Mouse (Mus musculus) right cerebral cortex, adult 18-20 months (tissue): ENCODE results near the gene Arl6.

Experiments
- DNase-seq: peaks from one replicate; pipeline ENCODE4 v3.0.0; 2022; ENCODE audit warnings: mixed read lengths

The Arl6 gene

DNA sequence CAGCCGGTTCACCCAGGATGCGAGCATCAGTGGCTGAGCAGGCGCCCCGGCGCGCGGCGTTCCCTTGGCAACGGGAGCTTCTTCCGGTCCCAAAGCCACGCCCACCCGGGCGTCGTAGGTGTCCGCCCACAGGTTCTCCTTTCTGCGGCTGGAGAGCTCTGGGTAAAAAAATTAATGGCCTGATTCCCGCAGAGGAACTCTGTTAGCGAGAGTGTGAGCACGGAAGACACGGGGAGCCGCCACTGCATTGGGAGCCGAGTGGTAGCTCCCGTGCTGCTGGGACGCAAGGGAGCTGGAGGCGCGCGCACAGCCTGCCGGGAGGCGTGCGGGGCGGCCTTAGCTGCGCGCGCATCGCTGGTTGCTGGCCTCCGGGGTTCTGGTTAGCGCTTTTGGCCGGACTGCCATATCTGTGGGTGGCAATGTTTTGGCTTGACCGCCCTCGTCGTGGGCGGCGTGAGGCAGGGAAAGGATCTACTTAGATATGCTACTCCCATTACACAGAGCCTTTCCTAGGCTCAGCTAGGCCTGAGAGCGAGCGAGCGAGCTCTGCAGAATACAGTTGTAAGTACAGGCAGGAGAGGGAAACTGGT lies at the start of gene Arl6:
Arl6 (minus strand) TSS at position 290 of the 590 bp plus-strand sequence.
- DNase-seq = peak; percentile 96

DNA sequence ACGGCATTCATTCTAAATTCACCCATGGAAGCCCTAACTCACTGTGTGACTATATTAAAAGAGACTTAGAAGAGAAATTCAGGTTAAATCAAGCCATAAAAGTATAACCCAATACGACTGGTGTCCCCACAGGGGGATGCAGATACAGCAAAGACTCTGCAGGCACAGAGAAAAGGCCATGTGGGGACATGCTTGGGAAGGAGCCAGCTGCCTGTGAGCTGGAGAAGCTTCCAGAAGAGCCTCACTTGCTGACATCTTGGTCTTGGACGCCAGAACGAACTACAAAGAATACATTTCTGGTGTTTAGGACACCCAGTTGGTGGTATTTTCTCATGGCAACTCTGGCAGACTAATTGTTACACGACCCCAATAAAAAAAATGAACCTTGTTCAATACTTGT lies 45.9 kb upstream of the Arl6 start:
- no peak for DNase-seq

DNA sequence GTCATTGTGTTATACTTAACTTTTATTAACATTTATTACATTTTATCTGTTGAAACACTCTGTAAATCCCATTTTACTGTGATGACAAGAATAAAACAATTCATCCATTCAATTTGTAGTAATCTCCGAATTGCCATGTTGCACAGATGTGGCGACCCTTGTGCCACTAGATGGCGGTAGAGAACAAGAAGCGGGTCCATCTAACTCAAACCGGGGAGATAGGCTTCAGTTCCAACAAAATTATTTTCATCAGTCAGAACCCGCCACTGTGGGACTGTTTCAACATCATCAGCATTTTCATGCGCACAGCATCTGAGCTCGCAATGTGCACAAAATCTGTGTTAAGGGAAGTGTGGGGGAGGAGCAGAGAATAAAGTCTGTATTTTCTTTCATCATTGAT lies 44.2 kb upstream of the Arl6 start:
- DNase-seq = peak; percentile 76

DNA sequence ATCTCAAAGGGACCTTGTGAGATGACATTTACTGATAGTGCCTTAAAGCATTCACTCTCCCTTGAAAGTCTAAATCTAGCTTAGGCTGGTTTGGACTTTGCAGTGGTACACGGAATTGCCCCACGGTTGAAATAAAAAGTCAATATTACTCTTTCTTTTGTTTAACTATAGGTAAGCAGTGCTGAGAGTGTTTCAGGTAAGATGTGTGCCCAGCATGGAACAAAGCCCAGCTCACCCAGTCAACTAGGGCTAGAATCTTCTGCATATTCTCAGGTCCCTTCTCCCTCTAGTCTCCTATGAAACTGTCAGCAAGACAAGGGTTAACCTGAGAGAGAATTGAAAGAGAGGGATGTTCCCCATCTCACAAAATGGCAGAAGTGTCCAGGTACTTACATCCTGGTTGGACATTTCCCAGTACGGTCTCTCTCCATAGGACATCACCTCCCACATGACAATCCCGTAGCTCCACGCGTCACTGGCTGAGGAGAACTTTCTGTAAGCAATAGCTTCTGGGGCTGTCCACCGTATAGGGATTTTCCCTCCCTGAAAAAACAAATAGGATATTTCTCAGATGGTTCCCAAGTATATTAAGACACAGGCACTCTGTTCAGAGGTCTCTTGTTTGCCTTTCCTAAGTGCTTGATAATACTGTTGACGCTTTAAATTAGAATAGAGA lies 43.2 kb upstream of the Arl6 start:
- DNase-seq = no peak

DNA sequence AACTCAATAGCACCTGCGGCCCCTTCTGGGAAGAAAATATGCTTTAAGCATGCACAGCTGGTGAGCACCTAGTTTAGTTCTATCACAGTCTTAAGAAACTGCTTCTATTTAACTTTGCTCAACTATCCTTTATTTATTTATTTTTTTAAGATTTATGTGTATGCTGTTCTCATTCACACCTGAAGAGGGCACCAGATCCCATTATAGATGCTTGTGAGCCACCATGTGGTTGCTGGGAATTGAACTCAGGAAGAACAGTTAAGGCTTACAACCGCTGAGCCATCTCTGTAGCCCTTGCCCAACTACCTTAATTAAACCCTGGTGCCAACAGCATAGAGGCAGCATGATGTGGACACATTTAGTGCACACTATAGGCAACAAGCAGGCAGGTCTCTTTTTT lies 27.7 kb upstream of the Arl6 start:
- no peak for DNase-seq

DNA sequence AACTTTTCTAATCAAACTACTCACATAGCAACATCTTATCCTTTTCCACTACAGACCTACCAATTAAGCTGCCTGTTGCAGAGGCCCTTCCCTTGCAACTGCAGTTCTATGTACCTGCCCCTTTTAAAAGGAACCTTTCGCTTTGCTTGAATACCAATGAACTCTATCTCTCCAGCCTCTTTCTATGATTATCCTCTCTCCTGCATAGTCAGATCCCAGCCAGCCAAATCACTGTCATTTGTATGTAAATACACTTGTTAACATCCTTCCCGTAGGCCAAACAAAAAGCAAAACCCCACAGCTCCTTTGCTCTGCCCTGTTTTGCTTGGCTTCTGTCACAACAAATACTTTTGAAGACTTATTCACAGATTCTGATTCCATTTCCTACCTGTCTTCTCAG lies 4.6 kb upstream of the Arl6 start:
- no peak for DNase-seq

DNA sequence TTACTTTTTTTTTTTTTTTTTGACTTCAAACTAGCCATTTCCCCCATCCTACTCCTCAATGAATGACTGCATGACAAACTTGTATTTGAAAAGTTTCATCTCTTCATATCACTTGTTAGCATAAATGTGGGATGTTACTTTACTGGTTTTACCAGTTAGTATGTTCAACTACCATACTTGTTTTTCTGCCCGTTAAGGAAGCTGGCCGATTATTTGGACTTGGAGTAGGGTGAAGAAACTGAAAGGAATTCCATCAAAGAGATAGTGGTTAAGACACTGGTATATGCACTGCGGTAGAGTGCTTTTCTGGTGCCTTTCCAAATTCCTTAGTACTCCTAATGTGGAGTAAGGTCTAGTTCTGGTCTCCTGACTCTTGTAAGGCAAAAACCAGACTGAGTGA lies 794 bp upstream of the Arl6 start:
- no peak for DNase-seq

DNA sequence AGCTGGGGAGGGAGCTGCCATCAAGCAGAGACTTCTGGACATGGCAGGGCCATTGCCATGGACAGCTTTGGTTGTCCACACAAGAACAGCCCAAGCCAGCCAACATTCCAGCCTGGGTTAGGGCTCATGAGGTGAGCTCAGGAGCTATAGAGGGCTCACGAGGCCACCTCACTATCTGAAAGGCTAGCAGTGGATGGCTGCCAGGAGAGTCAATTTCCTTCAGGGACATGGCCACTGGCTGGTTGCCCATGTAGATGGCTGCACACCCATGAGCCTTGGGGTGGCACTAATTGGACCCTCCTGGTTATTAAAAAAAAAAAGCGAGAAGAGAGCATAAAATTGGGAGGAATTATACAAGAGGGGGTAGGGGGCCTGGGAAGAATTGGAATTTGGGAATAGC lies 4.6 kb downstream of the Arl6 start:
- no peak for DNase-seq

DNA sequence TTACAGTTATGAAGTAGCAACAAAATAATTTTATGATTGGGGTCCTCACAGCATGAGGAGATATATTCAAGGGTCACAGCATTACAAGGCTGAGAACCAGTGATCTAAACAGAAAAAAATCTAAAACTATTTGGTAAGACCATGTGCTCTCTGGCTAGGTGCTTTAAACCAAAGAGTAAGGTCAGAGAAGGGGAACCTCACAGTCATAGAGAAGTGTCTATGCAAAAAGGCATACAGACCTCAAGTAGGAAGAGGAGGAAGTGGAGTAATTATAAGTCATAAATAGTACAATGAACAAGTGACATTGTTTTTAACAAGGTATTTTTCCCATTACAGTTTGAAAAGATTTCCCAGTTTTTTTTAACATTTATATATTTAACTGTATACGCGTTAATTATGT lies 17.6 kb downstream of the Arl6 start:
- no peak for DNase-seq

DNA sequence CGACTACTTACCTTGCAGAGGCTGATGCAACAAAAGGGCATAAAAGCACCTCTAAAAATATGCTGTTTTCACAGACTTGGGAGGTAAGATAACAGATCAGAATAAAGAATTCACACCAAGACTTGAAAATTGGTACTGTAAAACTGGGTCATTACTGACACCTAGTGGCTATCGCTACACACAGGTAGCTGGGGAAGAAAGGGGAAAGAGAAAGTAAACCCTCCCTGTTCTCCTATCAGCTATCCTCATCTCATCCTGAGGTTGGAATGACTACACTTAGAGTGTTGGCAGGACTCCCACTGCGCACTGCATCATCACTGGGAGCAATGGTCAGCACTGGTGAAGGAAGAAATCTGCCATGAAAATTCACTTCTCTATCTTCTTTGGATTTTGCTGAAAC lies 22.0 kb downstream of the Arl6 start:
- DNase-seq = peak; percentile 35

DNA sequence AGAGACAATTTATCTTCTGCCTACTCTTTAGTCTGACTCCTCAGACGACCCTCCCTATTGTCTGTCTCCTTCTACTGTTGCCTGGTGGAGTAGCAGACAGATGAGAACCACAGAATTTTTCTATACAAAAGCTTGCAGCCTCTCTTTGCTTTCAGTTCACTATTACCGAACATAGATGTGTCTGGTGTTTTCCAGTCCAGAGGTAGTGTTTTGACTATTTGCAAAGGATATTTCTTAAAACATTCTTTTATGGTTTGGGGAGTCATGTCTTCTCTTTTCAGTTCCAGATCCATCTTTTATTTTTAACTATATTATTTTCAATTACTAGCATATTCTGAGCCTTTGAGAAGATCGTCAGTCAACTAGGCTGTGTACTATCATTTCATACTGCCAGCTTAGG lies 23.5 kb downstream of the Arl6 start:
- DNase-seq = no peak

DNA sequence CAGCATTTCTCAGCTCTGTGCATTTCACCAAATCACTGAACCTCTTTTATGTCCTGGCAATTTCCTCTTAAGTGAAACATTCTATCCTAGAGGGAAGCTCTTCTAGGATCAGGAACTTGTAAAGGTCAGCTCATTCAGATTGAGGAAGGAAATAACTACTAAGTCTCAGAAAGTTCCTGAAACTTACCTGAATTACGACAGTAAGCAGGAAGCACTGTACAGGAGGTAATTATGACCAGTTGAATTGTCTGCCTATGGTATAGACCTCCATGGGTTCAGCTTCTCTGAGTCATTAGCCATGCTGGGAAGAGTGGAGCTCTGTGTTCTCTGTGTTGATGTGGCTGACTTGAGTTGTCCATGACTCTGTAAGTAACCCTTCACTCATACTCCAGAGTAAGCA lies 28.4 kb downstream of the Arl6 start:
- DNase-seq = no peak

DNA sequence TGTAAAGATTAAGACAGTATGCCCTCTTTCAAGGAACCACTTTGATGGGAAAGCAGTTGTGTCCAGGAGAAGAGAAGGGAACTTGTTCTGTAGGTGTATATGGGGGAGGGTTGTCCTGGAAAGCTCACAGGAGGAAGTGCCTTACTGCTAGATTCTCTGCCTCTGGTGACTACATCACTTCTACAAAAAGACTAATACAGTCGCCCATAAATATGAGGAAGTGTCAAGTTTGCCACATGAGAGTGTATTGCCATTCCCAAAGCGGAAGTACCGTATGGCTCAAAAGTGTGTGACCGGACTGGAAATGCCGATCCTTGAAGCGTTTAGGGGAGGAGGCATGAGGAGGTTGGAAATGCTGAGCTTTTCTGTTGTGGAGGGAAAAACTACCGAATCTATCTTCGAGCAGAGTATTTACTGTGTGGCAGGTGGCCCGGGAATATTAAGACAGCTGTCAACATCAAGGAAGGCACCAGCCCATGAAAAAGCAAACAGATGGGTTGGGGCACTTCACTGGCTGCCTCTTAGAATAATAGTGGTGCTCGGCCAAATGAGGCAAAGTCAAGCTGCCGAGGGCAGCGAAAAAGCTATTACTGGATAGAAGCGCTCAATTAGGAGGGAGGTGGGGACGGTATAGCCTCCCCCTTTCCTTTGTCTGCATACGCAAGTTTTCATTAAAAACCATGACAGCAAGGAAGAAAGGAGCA lies 35.0 kb downstream of the Arl6 start:
- DNase-seq = no peak

DNA sequence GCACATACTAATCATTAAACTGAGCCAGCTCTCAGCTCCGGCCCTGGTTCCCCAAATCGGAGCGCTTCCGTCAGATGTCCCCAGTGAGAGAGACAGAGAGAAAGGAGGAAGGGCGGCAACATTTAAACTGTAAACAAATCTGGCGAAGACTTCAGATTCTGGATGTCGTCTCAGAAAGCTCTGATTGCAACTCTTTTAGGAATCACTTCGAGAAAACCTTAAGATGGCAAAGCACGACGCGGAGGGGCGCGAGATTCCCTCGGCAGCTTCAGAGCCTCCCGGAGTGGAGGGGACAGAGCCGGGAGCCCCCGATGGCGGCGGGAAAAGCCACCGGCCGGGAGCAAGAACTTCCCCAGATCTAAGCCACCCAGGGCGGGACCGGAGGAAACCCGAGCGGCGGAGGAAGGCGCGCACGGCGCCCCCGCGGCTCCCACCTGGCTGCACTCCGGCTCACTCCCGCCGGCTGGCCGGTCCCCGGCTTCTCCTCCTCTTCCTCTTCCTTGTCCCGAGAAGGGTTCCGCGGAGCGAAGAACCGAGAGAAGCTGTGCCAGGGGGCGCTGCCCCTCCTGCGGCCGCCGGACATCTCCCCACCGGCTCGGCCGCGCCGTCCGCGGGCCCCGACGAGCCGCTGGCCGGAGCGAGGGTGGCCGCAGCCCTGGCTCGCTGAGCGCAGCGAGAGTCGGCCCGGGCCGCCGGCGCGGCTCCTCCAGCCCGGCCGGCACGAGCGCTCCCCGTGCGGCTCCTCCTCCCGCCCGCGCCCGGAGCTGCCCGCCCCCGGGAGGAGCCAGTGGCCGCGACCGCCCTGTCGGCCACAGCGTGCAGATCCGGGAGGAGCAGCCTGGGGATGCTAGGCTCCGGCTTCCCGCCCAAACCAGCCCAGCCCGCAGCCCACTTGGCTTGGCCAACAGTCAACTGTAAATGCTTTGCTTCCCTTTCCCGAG lies 38.6 kb downstream of the Arl6 start, which contains the start of gene Crybg3:
Crybg3 (minus strand) TSS at position 669 of the 941 bp plus-strand sequence.
- peak; percentile 52 for DNase-seq

DNA sequence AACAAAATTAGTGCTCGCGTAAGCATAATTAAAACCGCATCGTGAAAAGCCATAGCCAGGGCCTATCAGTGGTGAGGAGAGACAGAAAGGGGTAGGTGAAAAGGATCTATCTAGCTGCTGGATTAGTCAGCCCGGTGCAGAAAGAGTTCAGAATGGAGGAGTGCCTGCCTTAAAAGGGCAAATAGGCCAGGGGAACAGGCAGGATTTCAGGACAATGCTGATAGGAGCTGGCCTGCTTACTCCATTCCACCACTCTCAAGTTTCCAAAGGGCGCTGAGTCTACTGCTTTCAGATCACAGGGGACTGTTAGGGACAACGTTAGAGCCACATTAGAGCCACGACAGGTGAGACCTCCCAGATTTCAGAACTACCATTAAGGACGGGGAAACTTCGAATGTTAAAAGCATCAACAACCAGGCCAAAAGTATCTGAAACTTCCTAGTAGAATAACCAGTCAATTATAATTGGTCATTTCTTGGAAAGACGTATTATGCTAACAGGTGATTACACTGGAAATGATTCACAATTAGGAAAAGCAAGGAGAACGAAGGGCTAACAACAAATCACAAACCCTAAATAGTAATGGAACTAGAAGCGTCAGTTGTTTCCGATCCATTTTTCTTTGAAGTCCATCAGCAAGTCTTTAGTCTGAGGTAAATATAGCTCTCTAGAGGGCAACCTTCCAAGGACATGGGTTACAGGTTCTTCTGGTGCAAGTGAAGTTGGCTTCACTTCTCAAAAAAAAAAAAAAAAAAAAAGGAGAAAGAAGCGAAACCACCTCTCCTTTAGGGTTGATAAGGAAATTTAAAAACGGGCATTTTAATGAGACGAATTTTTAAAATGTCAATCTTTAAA lies 39.6 kb downstream of the Arl6 start:
- no peak for DNase-seq

DNA sequence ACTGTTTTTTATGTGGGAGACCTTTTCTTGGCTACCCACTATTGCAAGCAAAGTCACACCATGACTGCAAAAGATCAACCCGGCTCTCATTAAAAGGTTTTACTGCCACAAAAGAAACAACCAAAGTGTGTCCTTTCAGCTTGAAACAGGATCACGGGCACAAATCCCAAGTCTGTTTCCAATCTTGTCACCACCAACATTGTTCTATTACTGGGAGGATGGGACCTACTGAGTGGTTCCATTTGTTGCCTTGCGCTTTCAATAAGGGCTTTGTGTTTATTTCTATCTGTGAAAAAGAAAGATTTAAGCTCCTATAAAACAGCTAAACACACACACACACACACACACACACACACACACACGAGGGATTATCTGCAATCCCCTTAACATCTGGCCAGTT lies 40.2 kb downstream of the Arl6 start:
- no peak for DNase-seq

DNA sequence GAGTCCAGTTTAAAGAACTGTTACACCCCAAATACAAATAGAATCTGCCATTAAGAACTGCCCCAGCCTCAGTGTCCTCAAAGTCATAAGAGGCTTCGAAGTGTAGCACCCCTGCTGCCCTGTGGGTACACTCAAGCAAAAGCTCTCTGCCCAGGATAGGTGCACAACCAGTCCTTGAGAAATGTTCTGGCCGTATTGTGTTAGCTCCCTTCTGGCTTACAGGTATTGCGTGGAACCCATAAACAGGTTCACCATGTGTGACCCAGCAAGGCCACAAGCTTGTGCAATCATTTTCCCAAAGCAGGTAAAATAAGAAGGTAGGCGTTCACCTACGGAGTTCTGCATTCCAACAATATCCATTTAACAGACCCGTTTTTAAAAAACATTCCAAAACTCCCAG lies 41.9 kb downstream of the Arl6 start:
- no peak for DNase-seq

DNA sequence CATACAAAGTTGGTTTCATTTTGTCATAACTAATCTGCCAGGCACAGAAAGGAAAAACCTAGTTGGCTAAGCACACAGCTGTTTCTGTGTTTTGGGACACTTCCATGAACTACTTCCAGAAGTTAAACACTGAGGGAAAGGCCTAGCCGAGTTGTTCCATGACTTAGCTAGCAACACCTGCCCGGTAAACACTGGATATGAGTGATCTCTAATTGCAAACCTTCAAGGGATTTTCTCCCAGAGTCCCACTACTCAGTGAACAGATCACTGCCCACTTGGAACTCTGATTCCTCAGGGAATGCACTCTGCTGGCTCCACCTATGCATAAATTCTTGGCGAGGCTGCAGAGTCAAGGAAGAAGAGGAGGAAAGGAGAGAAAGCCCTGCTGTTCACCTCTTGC lies 44.5 kb downstream of the Arl6 start:
- no peak for DNase-seq

DNA sequence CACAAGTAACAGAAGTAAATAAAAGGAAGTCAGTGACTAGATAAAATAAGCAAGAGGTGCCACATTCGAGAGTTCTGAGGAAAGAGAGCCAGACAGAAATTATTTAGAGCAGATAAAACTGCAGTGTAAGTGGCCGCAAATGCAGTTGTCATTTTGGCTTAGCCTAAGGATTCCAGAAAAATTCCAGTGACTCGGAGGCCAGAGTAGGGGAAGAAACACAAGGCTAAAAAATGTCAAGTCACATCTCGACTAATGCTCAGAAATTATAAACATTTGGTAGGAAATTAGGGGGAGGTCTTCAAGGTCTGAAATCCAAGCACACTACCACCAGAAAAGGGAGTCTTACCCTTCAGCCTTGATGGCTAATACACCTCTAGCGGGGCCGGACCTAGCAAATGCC lies 48.4 kb downstream of the Arl6 start:
- no peak for DNase-seq

DNA sequence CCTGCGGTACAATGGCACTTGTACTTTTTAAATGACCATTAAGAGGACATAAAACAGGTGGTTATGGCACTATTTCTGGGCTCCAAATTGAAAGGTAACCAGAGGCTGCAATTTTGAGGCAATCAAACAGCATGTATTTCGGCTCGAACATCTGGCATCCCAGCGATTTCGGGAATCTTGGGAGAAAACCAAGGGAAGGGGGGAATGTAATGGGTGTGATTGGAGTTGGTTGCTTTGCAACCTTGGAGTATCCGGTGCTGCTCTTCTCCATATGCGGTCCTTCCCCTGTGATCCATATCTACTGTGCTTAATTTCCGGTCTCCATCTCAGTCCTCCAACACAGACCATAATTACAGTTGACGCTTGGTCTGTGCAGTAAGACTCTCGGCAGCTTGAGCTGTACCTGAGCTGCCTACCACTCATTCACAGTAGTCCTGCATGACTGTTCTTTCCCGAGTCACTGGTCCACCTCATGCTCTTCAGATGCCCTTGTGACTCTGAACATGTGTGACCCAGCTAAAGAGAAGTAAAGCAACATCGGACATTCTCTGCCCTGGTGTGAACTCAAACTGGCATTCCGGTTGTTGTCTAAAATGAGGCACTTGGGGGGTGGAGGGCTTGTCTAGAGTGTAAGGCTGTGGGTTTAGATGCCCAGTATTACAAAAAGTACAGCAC lies 50.7 kb downstream of the Arl6 start:
- no peak for DNase-seq

DNA sequence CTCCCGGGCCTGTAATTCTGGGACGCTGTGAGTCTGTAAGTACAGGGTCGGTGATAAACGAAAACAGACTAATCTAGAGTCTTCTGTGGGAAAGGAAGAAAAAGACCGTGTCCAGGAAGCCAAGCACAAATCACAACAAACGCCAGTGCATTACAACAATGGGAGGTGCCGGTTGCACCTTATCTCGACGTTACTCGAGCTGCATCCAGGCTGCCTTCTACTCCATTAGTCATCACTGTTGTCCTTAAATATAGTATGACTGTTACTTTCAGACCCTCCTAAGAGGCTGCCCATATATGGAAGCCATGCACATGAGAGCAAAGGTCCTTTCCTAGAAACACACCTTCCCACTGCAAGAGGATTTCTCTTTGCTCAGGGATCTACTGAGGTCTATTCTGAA lies 51.4 kb downstream of the Arl6 start:
- DNase-seq = no peak

DNA sequence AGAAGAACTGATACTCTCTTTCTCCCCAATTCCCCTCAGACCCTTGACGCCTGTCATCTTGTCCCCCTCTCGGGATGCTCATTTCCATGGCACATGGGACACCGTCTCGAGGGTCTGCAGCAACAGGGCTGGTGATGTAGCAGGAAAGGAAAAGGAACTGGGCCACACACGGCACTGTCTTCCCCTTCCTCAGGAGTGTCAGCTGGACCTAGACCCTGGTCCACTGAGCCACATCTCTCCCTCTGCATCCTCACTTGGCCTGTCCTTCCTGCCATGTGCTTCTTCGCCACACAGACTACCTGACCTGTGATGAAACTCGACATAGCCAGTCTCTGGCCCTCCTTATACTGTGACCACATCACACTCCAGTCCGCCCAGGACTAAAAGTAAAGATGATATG lies 52.3 kb downstream of the Arl6 start:
- no peak for DNase-seq
